Mouse (Mus musculus): Measurements from ENCODE around the gene Ldlr. TPM values are rescaled to one million over a fixed set of nuclear protein-coding genes. Genes with fewer than 3 reads are reported as not detected.
"Not testable (repeated sequence)": the region's sequence is repeated elsewhere in the genome, so short reads cannot be mapped to it uniquely, and the experiment has no call there.

The Ldlr gene
- polyA plus RNA-seq, 1 experiment from 2014 or later, result 34.8 TPM

GRCm38 (mm10) chr9:21694071-21694470 lies 29.2 kb upstream of the Ldlr start:
- DNase-seq (ENCODE audit: low spot score) (no peak), ATAC-seq (replicated peaks; ENCODE audit: low FRiP score, low TSS enrichment, low read depth) (no peak)
- Histone ChIP-seq H3K9ac (ENCODE audit: low read length) (no peak overlapping the region), H3K36me3 (ENCODE audit: control insufficient read depth, insufficient read depth, low read length) (peaks cover 84% of the 10 kb centered on the region), H3K9me3 (ENCODE audit: control insufficient read depth, low read length) (no peaks in the 10 kb centered on the region), H3K27ac (ENCODE audit: low read depth) (no peak overlapping the region), H3K4me3 (ENCODE audit: low read depth, low read length) (no peak overlapping the region), H3K4me1 (replicated peaks; ENCODE audit: control insufficient read depth, insufficient read depth, low read length) (no peaks in the 10 kb centered on the region), H3K4me2 (ENCODE audit: low read length) (no peak overlapping the region), H3K27me3 (replicated peaks; ENCODE audit: control insufficient read depth, insufficient read depth, low read length) (no peaks in the 10 kb centered on the region)

GRCm38 (mm10) chr9:21695229-21695792 lies 28.0 kb upstream of the Ldlr start:
- Histone ChIP-seq H3K27me3 (replicated peaks; ENCODE audit: control insufficient read depth, insufficient read depth, low read length) (no peaks in the 10 kb centered on the region), H3K36me3 (ENCODE audit: control insufficient read depth, insufficient read depth, low read length) (peaks cover 84% of the 10 kb centered on the region), H3K4me3 (ENCODE audit: low read depth, low read length) (no peak overlapping the region), H3K9ac (ENCODE audit: low read length) (no peak overlapping the region), H3K4me2 (ENCODE audit: low read length) (no peak overlapping the region), H3K27ac (ENCODE audit: low read depth) (no peak overlapping the region), H3K9me3 (ENCODE audit: control insufficient read depth, low read length) (no peaks in the 10 kb centered on the region), H3K4me1 (replicated peaks; ENCODE audit: control insufficient read depth, insufficient read depth, low read length) (no peaks in the 10 kb centered on the region)
- WGBS, result 93% methylated on average over 5 of the region's 5 CpGs
- DNase-seq (ENCODE audit: low spot score) (no peak), ATAC-seq (replicated peaks; ENCODE audit: low FRiP score, low TSS enrichment, low read depth) (no peak)

GRCm38 (mm10) chr9:21697121-21697520 lies 26.2 kb upstream of the Ldlr start:
- Histone ChIP-seq H3K4me2 (ENCODE audit: low read length) (no peak overlapping the region), H3K9me3 (ENCODE audit: control insufficient read depth, low read length) (no peaks in the 10 kb centered on the region), H3K9ac (ENCODE audit: low read length) (no peak overlapping the region), H3K27ac (ENCODE audit: low read depth) (no peak overlapping the region), H3K4me3 (ENCODE audit: low read depth, low read length) (no peak overlapping the region), H3K36me3 (ENCODE audit: control insufficient read depth, insufficient read depth, low read length) (peaks cover 87% of the 10 kb centered on the region), H3K4me1 (replicated peaks; ENCODE audit: control insufficient read depth, insufficient read depth, low read length) (no peaks in the 10 kb centered on the region), H3K27me3 (replicated peaks; ENCODE audit: control insufficient read depth, insufficient read depth, low read length) (no peaks in the 10 kb centered on the region)
- DNase-seq (ENCODE audit: low spot score) (no peak), ATAC-seq (replicated peaks; ENCODE audit: low FRiP score, low TSS enrichment, low read depth) (no peak)
- WGBS, result 75% methylated on average over 6 of the region's 6 CpGs

- not testable (repeated sequence) for ATAC-seq (replicated peaks; ENCODE audit: low FRiP score, low TSS enrichment, low read depth)
These were observed 24.0 kb upstream of the Ldlr start for GRCm38 (mm10) chr9:21699280-21699679.

GRCm38 (mm10) chr9:21701091-21701490 lies 22.2 kb upstream of the Ldlr start:
- WGBS, result 93% methylated on average over 14 of the region's 14 CpGs
- H3K36me3 ChIP-seq (ENCODE audit: control insufficient read depth, insufficient read depth, low read length), result peaks cover 84% of the 10 kb centered on the region
- no peak for ATAC-seq (replicated peaks; ENCODE audit: low FRiP score, low TSS enrichment, low read depth)

More at GRCm38 (mm10) chr9:21699280-21699679, 24.0 kb upstream of the Ldlr start:
- H3K4me1 ChIP-seq (replicated peaks; ENCODE audit: control insufficient read depth, insufficient read depth, low read length); H3K27me3 ChIP-seq (replicated peaks; ENCODE audit: control insufficient read depth, insufficient read depth, low read length); H3K9me3 ChIP-seq (ENCODE audit: control insufficient read depth, low read length); H3K27ac ChIP-seq (ENCODE audit: low read depth); DNase-seq (ENCODE audit: low spot score); H3K9ac ChIP-seq (ENCODE audit: low read length); H3K4me2 ChIP-seq (ENCODE audit: low read length); H3K4me3 ChIP-seq (ENCODE audit: low read depth, low read length): not testable (repeated sequence)
- 86% methylated on average over 6 of the region's 6 CpGs for WGBS
- peaks cover 89% of the 10 kb centered on the region for H3K36me3 ChIP-seq (ENCODE audit: control insufficient read depth, insufficient read depth, low read length)

GRCm38 (mm10) chr9:21703494-21703893 lies 19.8 kb upstream of the Ldlr start:
- ATAC-seq (replicated peaks; ENCODE audit: low FRiP score, low TSS enrichment, low read depth) (no peak), DNase-seq (ENCODE audit: low spot score) (no peak)
- no peak overlapping the region for H3K4me3 ChIP-seq (ENCODE audit: low read depth, low read length)
- no peaks in the 10 kb centered on the region for H3K9me3 ChIP-seq (ENCODE audit: control insufficient read depth, low read length)
- no peak overlapping the region for H3K4me2 ChIP-seq (ENCODE audit: low read length)
- H3K27ac ChIP-seq (ENCODE audit: low read depth), result no peak overlapping the region
- no peak overlapping the region for H3K9ac ChIP-seq (ENCODE audit: low read length)
- WGBS, result 95% methylated on average over 7 of the region's 7 CpGs
- H3K36me3 ChIP-seq (ENCODE audit: control insufficient read depth, insufficient read depth, low read length), result peaks cover 73% of the 10 kb centered on the region
- no peaks in the 10 kb centered on the region for H3K27me3 ChIP-seq (replicated peaks; ENCODE audit: control insufficient read depth, insufficient read depth, low read length)
- H3K4me1 ChIP-seq (replicated peaks; ENCODE audit: control insufficient read depth, insufficient read depth, low read length), result no peaks in the 10 kb centered on the region

More at GRCm38 (mm10) chr9:21701091-21701490, 22.2 kb upstream of the Ldlr start:
- H3K27me3 ChIP-seq (replicated peaks; ENCODE audit: control insufficient read depth, insufficient read depth, low read length), result no peaks in the 10 kb centered on the region
- no peaks in the 10 kb centered on the region for H3K9me3 ChIP-seq (ENCODE audit: control insufficient read depth, low read length)
- no peak overlapping the region for H3K27ac ChIP-seq (ENCODE audit: low read depth)
- DNase-seq (ENCODE audit: low spot score), result no peak
- H3K4me1 ChIP-seq (replicated peaks; ENCODE audit: control insufficient read depth, insufficient read depth, low read length), result no peaks in the 10 kb centered on the region
- H3K4me3 ChIP-seq (ENCODE audit: low read depth, low read length), result no peak overlapping the region
- H3K4me2 ChIP-seq (ENCODE audit: low read length), result no peak overlapping the region
- no peak overlapping the region for H3K9ac ChIP-seq (ENCODE audit: low read length)

- ATAC-seq (replicated peaks; ENCODE audit: low FRiP score, low TSS enrichment, low read depth) (no peak), DNase-seq (ENCODE audit: low spot score) (no peak)
- no peak overlapping the region for H3K4me3 ChIP-seq (ENCODE audit: low read depth, low read length)
- H3K4me2 ChIP-seq (ENCODE audit: low read length), result no peak overlapping the region
- H3K27me3 ChIP-seq (replicated peaks; ENCODE audit: control insufficient read depth, insufficient read depth, low read length), result no peaks in the 10 kb centered on the region
- H3K36me3 ChIP-seq (ENCODE audit: control insufficient read depth, insufficient read depth, low read length), result peaks cover 50% of the 10 kb centered on the region
- H3K9me3 ChIP-seq (ENCODE audit: control insufficient read depth, low read length), result no peaks in the 10 kb centered on the region
- no peak overlapping the region for H3K27ac ChIP-seq (ENCODE audit: low read depth)
- WGBS, result 85% methylated on average over 4 of the region's 4 CpGs
- no peaks in the 10 kb centered on the region for H3K4me1 ChIP-seq (replicated peaks; ENCODE audit: control insufficient read depth, insufficient read depth, low read length)
- no peak overlapping the region for H3K9ac ChIP-seq (ENCODE audit: low read length)
These were observed 17.2 kb upstream of the Ldlr start for GRCm38 (mm10) chr9:21706085-21706484.

GRCm38 (mm10) chr9:21706586-21707265 lies 16.6 kb upstream of the Ldlr start:
- ATAC-seq (replicated peaks; ENCODE audit: low FRiP score, low TSS enrichment, low read depth), result peak; percentile 34; the same call in 1 of the 2 replicates
- H3K4me1 ChIP-seq (replicated peaks; ENCODE audit: control insufficient read depth, insufficient read depth, low read length), result no peaks in the 10 kb centered on the region
- 89% methylated on average over 8 of the region's 8 CpGs for WGBS
- H3K4me2 ChIP-seq (ENCODE audit: low read length), result no peak overlapping the region
- H3K36me3 ChIP-seq (ENCODE audit: control insufficient read depth, insufficient read depth, low read length), result peaks cover 44% of the 10 kb centered on the region
- H3K9me3 ChIP-seq (ENCODE audit: control insufficient read depth, low read length), result no peaks in the 10 kb centered on the region
- H3K27ac ChIP-seq (ENCODE audit: low read depth), result no peak overlapping the region
- H3K4me3 ChIP-seq (ENCODE audit: low read depth, low read length), result no peak overlapping the region
- no peak overlapping the region for H3K9ac ChIP-seq (ENCODE audit: low read length)
- DNase-seq (ENCODE audit: low spot score), result no peak
- H3K27me3 ChIP-seq (replicated peaks; ENCODE audit: control insufficient read depth, insufficient read depth, low read length), result no peaks in the 10 kb centered on the region

- Histone ChIP-seq H3K4me1 (replicated peaks; ENCODE audit: control insufficient read depth, insufficient read depth, low read length) (no peaks in the 10 kb centered on the region), H3K4me2 (ENCODE audit: low read length) (no peak overlapping the region), H3K27ac (ENCODE audit: low read depth) (no peak overlapping the region), H3K4me3 (ENCODE audit: low read depth, low read length) (no peak overlapping the region), H3K9ac (ENCODE audit: low read length) (no peak overlapping the region), H3K9me3 (ENCODE audit: control insufficient read depth, low read length) (no peaks in the 10 kb centered on the region), H3K27me3 (replicated peaks; ENCODE audit: control insufficient read depth, insufficient read depth, low read length) (no peaks in the 10 kb centered on the region), H3K36me3 (ENCODE audit: control insufficient read depth, insufficient read depth, low read length) (peaks cover 17% of the 10 kb centered on the region)
- 94% methylated on average over 3 of the region's 3 CpGs for WGBS
- no peak for DNase-seq (ENCODE audit: low spot score)
- ATAC-seq (replicated peaks; ENCODE audit: low FRiP score, low TSS enrichment, low read depth), result no peak
These were observed 13.9 kb upstream of the Ldlr start for GRCm38 (mm10) chr9:21709340-21709739.

Measured in intestine, embryonic 14.5 days (tissue).